Mouse (Mus musculus) heart, adult 8-10 months (tissue): Measurements from ENCODE around the gene Prl3d1. TPM values are rescaled to one million over a fixed set of nuclear protein-coding genes. Genes with fewer than 3 reads are reported as not detected.
A peak's percentile ranks its signal among the peaks of the same experiment; 100 is the strongest.
"Not testable (repeated sequence)": the region's sequence is repeated elsewhere in the genome, so short reads cannot be mapped to it uniquely, and the experiment has no call there.

Experiments
- DNase-seq: peaks from one replicate; pipeline ENCODE4 v3.0.0; 2022; ENCODE audit warnings: low spot score
- total RNA-seq, 4 experiments: library from RNA; stranded (reverse); gene quantifications; 2 replicates each; pipeline ENCODE4 v1.2.4; 2022

The Prl3d1 gene
- not detected for total RNA-seq

GRCm38 (mm10) chr13:27093890-27094289 lies at the start of gene Prl3d1:
Prl3d1 (plus strand) TSS chr13:27094190.
- DNase-seq = not testable (repeated sequence)

- no peak for DNase-seq
Measured at GRCm38 (mm10) chr13:27057270-27057669, 36.7 kb upstream of the Prl3d1 start, which contains the start of gene Prl. Prl (plus strand) TSS chr13:27057570.

GRCm38 (mm10) chr13:27059177-27059576 lies 34.8 kb upstream of the Prl3d1 start:
- DNase-seq = peak; percentile 13

GRCm38 (mm10) chr13:27121398-27121797 lies 27.4 kb downstream of the Prl3d1 start, which contains the start of gene Prl3d2:
Prl3d2 (plus strand) TSS chr13:27121698.
- DNase-seq = not testable (repeated sequence)

- DNase-seq = no peak
Measured at GRCm38 (mm10) chr13:27148264-27148663, 54.3 kb downstream of the Prl3d1 start.

Other genes with a start within 250 kb of the Prl3d1 start
- not detected for gene Prl, start 36.6 kb upstream of the Prl3d1 start, total RNA-seq
- not detected for gene Prl3d2, start 27.5 kb downstream of the Prl3d1 start, total RNA-seq
- not detected for gene Prl3d3, start 62.6 kb downstream of the Prl3d1 start, total RNA-seq
- gene Prl3c1, start 102.5 kb downstream of the Prl3d1 start, total RNA-seq = not detected
- not detected for gene Prl3b1, start 147.7 kb downstream of the Prl3d1 start, total RNA-seq
- not detected for gene Prl3a1, start 165.2 kb downstream of the Prl3d1 start, total RNA-seq
- not detected for gene Prl6a1, start 218.4 kb downstream of the Prl3d1 start, total RNA-seq